Mouse (Mus musculus): Measurements from ENCODE around the gene Myt1. TPM values are rescaled to one million over a fixed set of nuclear protein-coding genes. Genes with fewer than 3 reads are reported as not detected.

The Myt1 gene
- 10 to 100 TPM; 17.4 to 18.1 TPM for total RNA-seq (2021)

GRCm38 (mm10) chr2:181763006-181763830 is at the start of gene Myt1:
TSS of gene Myt1 (plus strand) at chr2:181763332.
- DNase-seq (ENCODE audit: low spot score in 2 of 2), result no peak
- intact Hi-C loops (cut with DNase I), result no loop called here

- DNase-seq (ENCODE audit: low spot score in 2 of 2), result peak; percentile 72 to 90
- intact Hi-C loops (cut with DNase I), result no loop called here
Observed at GRCm38 (mm10) chr2:181713749-181714148, 49.4 kb upstream of the Myt1 start.

GRCm38 (mm10) chr2:181714903-181715326 is 48.2 kb upstream of the Myt1 start, which contains the start of gene Oprl1:
TSS of gene Oprl1 (plus strand) at chr2:181715016.
- intact Hi-C loops (cut with DNase I), result no loop called here
- DNase-seq (ENCODE audit: low spot score in 2 of 2), result peak; percentile 79 to 82

- intact Hi-C loops (cut with DNase I), result no loop called here
- DNase-seq (ENCODE audit: low spot score in 2 of 2), result no peak
Observed at GRCm38 (mm10) chr2:181715382-181715781, 47.8 kb upstream of the Myt1 start.

- DNase-seq (ENCODE audit: low spot score in 2 of 2), result peak in 1 of 2 experiments; percentile 19
- intact Hi-C loops (cut with DNase I), result no loop called here
Observed at GRCm38 (mm10) chr2:181716991-181717390, 46.1 kb upstream of the Myt1 start.

GRCm38 (mm10) chr2:181720061-181720460 is 43.1 kb upstream of the Myt1 start:
- intact Hi-C loops (cut with DNase I), result loop anchor here (10.0 kb wide), 1 partner anchor 115 kb away; the partner anchor contains the start of gene Pcmtd2

GRCm38 (mm10) chr2:181721200-181721599 is 41.9 kb upstream of the Myt1 start:
- no peak for DNase-seq (ENCODE audit: low spot score in 2 of 2)
- intact Hi-C loops (cut with DNase I), result loop anchor here (10.0 kb wide), 1 partner anchor 114 kb away; the partner anchor contains the start of gene Pcmtd2

More at GRCm38 (mm10) chr2:181720061-181720460, 43.1 kb upstream of the Myt1 start:
- no peak for DNase-seq (ENCODE audit: low spot score in 2 of 2)

GRCm38 (mm10) chr2:181722213-181722612 is 40.9 kb upstream of the Myt1 start:
- DNase-seq (ENCODE audit: low spot score in 2 of 2), result peak; percentile 31 to 43
- intact Hi-C loops (cut with DNase I), result loop anchor here (1.0 to 10.0 kb wide), 2 partner anchors 113 to 145 kb away; partner anchors contain the start of gene Pcmtd2

GRCm38 (mm10) chr2:181727659-181728262 is 35.4 kb upstream of the Myt1 start:
- no peak for DNase-seq (ENCODE audit: low spot score in 2 of 2)
- intact Hi-C loops (cut with DNase I), result loop anchor here (10.0 kb wide), 1 partner anchor 107 kb away; the partner anchor contains the start of gene Pcmtd2

GRCm38 (mm10) chr2:181730051-181730450 is 33.1 kb upstream of the Myt1 start:
- intact Hi-C loops (cut with DNase I), result loop anchor here (10.0 kb wide), 1 partner anchor 1095 kb away; no protein-coding TSS in a partner anchor
- DNase-seq (ENCODE audit: low spot score in 2 of 2), result no peak

- no peak for DNase-seq (ENCODE audit: low spot score in 2 of 2)
- intact Hi-C loops (cut with DNase I), result no loop called here
Observed at GRCm38 (mm10) chr2:181752626-181753025, 10.5 kb upstream of the Myt1 start.

- intact Hi-C loops (cut with DNase I), result no loop called here
- DNase-seq (ENCODE audit: low spot score in 2 of 2), result no peak
Observed at GRCm38 (mm10) chr2:181758147-181758725, 4.9 kb upstream of the Myt1 start.

GRCm38 (mm10) chr2:181759041-181759440 is 4.1 kb upstream of the Myt1 start:
- peak; percentile 66 to 78 for DNase-seq (ENCODE audit: low spot score in 2 of 2)
- intact Hi-C loops (cut with DNase I), result no loop called here

GRCm38 (mm10) chr2:181763886-181764527 is 875 bp downstream of the Myt1 start:
- no peak for DNase-seq (ENCODE audit: low spot score in 2 of 2)
- intact Hi-C loops (cut with DNase I), result no loop called here

GRCm38 (mm10) chr2:181764600-181764999 is 1.5 kb downstream of the Myt1 start:
- intact Hi-C loops (cut with DNase I), result no loop called here
- DNase-seq (ENCODE audit: low spot score in 2 of 2), result no peak

GRCm38 (mm10) chr2:181765251-181765650 is 2.1 kb downstream of the Myt1 start:
- no peak for DNase-seq (ENCODE audit: low spot score in 2 of 2)
- intact Hi-C loops (cut with DNase I), result loop anchor here (5.0 kb wide), 1 partner anchor 72 kb away; the partner anchor contains the start of gene Pcmtd2

GRCm38 (mm10) chr2:181766672-181767557 is 3.8 kb downstream of the Myt1 start:
- DNase-seq (ENCODE audit: low spot score in 2 of 2), result peak; percentile 21 to 38
- intact Hi-C loops (cut with DNase I), result loop anchor here (5.0 kb wide), 1 partner anchor 70 kb away; the partner anchor contains the start of gene Pcmtd2

- intact Hi-C loops (cut with DNase I), result loop anchor here (5.0 kb wide), 1 partner anchor 69 kb away; the partner anchor contains the start of gene Pcmtd2
- DNase-seq (ENCODE audit: low spot score in 2 of 2), result no peak
Observed at GRCm38 (mm10) chr2:181768451-181768850, 5.3 kb downstream of the Myt1 start.

Measured in left cerebral cortex, postnatal 25 days (tissue).